Mouse (Mus musculus) cortical plate, adult 2 months (tissue): ENCODE measurements around the gene Sap18b. TPM values are rescaled to one million over a fixed set of nuclear protein-coding genes. Genes with fewer than 3 reads are reported as not detected.

Source experiments
- H3K27ac ChIP-seq: fragments of 200-500 bp; 2 replicates; pipeline ENCODE4 v1.5.1; 2012; ENCODE audit warnings: low read length, control low read depth, inconsistent platforms; ENCODE audit not compliant: insufficient read depth
- H3K4me1 ChIP-seq: fragments of 200-500 bp; 2 replicates; pipeline ENCODE4 v1.6.1; 2011; ENCODE audit warnings: low read length; ENCODE audit not compliant: control insufficient read depth, insufficient read depth
- H3K4me3 ChIP-seq: fragments of 200-500 bp; 2 replicates; pipeline ENCODE4 v1.5.1; 2011; ENCODE audit warnings: mild to moderate bottlenecking, low read length, control low read depth; ENCODE audit not compliant: insufficient read depth
- CTCF ChIP-seq: fragments of 200-500 bp; IDR thresholded peaks from 2 replicates; pipeline ENCODE4 v1.5.1; 2011; ENCODE audit warnings: mild to moderate bottlenecking, control low read depth, low read length; ENCODE audit not compliant: insufficient read depth; ENCODE audit errors: extremely low read depth
- POLR2A ChIP-seq: fragments of 200-500 bp; IDR thresholded peaks from 2 replicates; pipeline ENCODE4 v1.6.1; 2011; ENCODE audit warnings: mild to moderate bottlenecking, low read length, control low read depth; ENCODE audit not compliant: insufficient read depth; ENCODE audit errors: extremely low read depth
- polyA plus RNA-seq: library from polyadenylated mRNA; depleted of rRNA; stranded (reverse); fragments of >200 nt; gene quantifications from 2 replicates; pipeline ENCODE4 v1.2.3, GENCODE M21; 2012

The Sap18b gene
- polyA plus RNA-seq, 1 experiment: 68.0 TPM

GRCm38 (mm10) chr8:95802231-95802630 lies 22.9 kb upstream of the Sap18b start:
- no peak overlapping the region for H3K4me3 ChIP-seq
- H3K4me1 ChIP-seq: peaks cover 6% of the 10 kb centered on the region; the same call in 1 of the 2 replicates
- no peak for TF ChIP-seq CTCF
- TF ChIP-seq POLR2A: no peak
- H3K27ac ChIP-seq: no peak overlapping the region

- Histone ChIP-seq H3K27ac (no peak overlapping the region), H3K4me1 (peaks cover 6% of the 10 kb centered on the region; the same call in 1 of the 2 replicates), H3K4me3 (peak overlapping the region; percentile 7; the same call in 1 of the 2 replicates)
- TF ChIP-seq POLR2A (no peak), CTCF (no peak)
These were observed 19.7 kb upstream of the Sap18b start for GRCm38 (mm10) chr8:95805482-95805881.

- Histone ChIP-seq H3K4me3 (peak overlapping the region; percentile 63), H3K27ac (no peak overlapping the region)
- no peak for TF ChIP-seq CTCF
- TF ChIP-seq POLR2A: no peak
These were observed 18.5 kb upstream of the Sap18b start for GRCm38 (mm10) chr8:95806461-95807191.

GRCm38 (mm10) chr8:95807331-95807843 lies 17.8 kb upstream of the Sap18b start, which contains the start of gene Cnot1:
Gene Cnot1 (minus strand): TSS chr8:95807464.
- peak within 1 kb of the TSS; percentile 63 for H3K4me3 ChIP-seq
- peaks cover 3% of the 10 kb centered on the region; the same call in 1 of the 2 replicates for H3K4me1 ChIP-seq
- no peak for TF ChIP-seq CTCF
- 0 out of 2 replicates have a peak, but pooled peaks have one; percentile 45 for TF ChIP-seq POLR2A
- peak within 1 kb of the TSS; percentile 88 for H3K27ac ChIP-seq

More at GRCm38 (mm10) chr8:95806461-95807191, 18.5 kb upstream of the Sap18b start:
- peaks cover 6% of the 10 kb centered on the region; the same call in 1 of the 2 replicates for H3K4me1 ChIP-seq

GRCm38 (mm10) chr8:95807861-95808260 lies 17.3 kb upstream of the Sap18b start:
- H3K4me3 ChIP-seq: peak overlapping the region; percentile 63
- H3K27ac ChIP-seq: peak overlapping the region; percentile 88
- peak; percentile 85 for TF ChIP-seq POLR2A
- no peak for TF ChIP-seq CTCF
- peaks cover 3% of the 10 kb centered on the region; the same call in 1 of the 2 replicates for H3K4me1 ChIP-seq

- H3K4me1 ChIP-seq: peaks cover 3% of the 10 kb centered on the region; the same call in 1 of the 2 replicates
- no peak overlapping the region for H3K4me3 ChIP-seq
- TF ChIP-seq CTCF (no peak), POLR2A (no peak)
- H3K27ac ChIP-seq: no peak overlapping the region
These were observed 16.5 kb upstream of the Sap18b start for GRCm38 (mm10) chr8:95808631-95809030.

GRCm38 (mm10) chr8:95809116-95809515 lies 16.0 kb upstream of the Sap18b start:
- H3K27ac ChIP-seq: no peak overlapping the region
- TF ChIP-seq POLR2A: no peak
- TF ChIP-seq CTCF: no peak
- H3K4me1 ChIP-seq: peaks cover 3% of the 10 kb centered on the region; the same call in 1 of the 2 replicates
- H3K4me3 ChIP-seq: no peak overlapping the region

GRCm38 (mm10) chr8:95810184-95810591 lies 15.0 kb upstream of the Sap18b start:
- TF ChIP-seq CTCF (no peak), POLR2A (no peak)
- peaks cover 2% of the 10 kb centered on the region; the same call in 1 of the 2 replicates for H3K4me1 ChIP-seq
- no peak overlapping the region for H3K27ac ChIP-seq
- H3K4me3 ChIP-seq: no peak overlapping the region

GRCm38 (mm10) chr8:95816044-95816708 lies 9.0 kb upstream of the Sap18b start:
- Histone ChIP-seq H3K4me3 (no peak overlapping the region), H3K27ac (no peak overlapping the region), H3K4me1 (no peaks in the 10 kb centered on the region)
- no peak for TF ChIP-seq POLR2A
- TF ChIP-seq CTCF: no peak

GRCm38 (mm10) chr8:95817597-95817996 lies 7.5 kb upstream of the Sap18b start:
- H3K27ac ChIP-seq: no peak overlapping the region
- H3K4me3 ChIP-seq: no peak overlapping the region
- no peaks in the 10 kb centered on the region for H3K4me1 ChIP-seq
- TF ChIP-seq CTCF (no peak), POLR2A (no peak)

- TF ChIP-seq POLR2A: no peak
- TF ChIP-seq CTCF: no peak
- Histone ChIP-seq H3K27ac (no peak overlapping the region), H3K4me1 (no peaks in the 10 kb centered on the region), H3K4me3 (no peak overlapping the region)
These were observed 6.9 kb upstream of the Sap18b start for GRCm38 (mm10) chr8:95818211-95818610.
